8 mouse cellular contexts compared by ENCODE assay signal in genomic region chr15:59828421-59828820, GRCm38 (mm10).
DNase-seq lines count a peak whose midpoint lies in the region; ATAC-seq and TF ChIP-seq lines count a peak whose summit lies in the region.

No protein-coding gene starts in this region.

- intact Hi-C loops in left cerebral cortex, postnatal 36 days (cut with DNase I), result loop anchor here (2.0 to 10.0 kb wide), 3 partner anchors 104 to 440 kb away; no protein-coding TSS in a partner anchor

- peak; percentile 86 for DNase-seq in adrenal gland, postnatal 10 days
- peak; percentile 83 for DNase-seq in embryo, embryonic 10.5 days (ENCODE audit: low spot score)
- DNase-seq in gastrocnemius, postnatal 4 days (ENCODE audit: low spot score in 2 of 2), result peak; percentile 54 to 75
- peak; percentile 75 to 78 for DNase-seq in left cerebral cortex, postnatal 36 days (ENCODE audit: low spot score in 2 of 2)
- DNase-seq in right cerebral cortex, postnatal 4 days, result peak; percentile 75

- ATAC-seq in intestine, postnatal 0 days, result no peak
- ATAC-seq in midbrain, embryonic 12.5 days (ENCODE audit: low FRiP score, low read depth), result peak; percentile 79
- ATAC-seq in erythroid progenitor cell, adult 5-6 weeks (replicated peaks; ENCODE audit: low FRiP score, poor library complexity, severe bottlenecking), result no peak

- 0 out of 2 replicates have a peak, but pooled peaks cover 7% of the 10 kb centered on the region for H3K4me1 ChIP-seq in intestine, postnatal 0 days (replicated peaks; ENCODE audit: control insufficient read depth, insufficient read depth, low read length)
- H3K4me1 ChIP-seq in midbrain, embryonic 12.5 days, result peaks cover 6% of the 10 kb centered on the region; the same call in 1 of the 2 replicates

- H3K27me3 ChIP-seq in intestine, postnatal 0 days (replicated peaks; ENCODE audit: control insufficient read depth, insufficient read depth, low read length), result no peaks in the 10 kb centered on the region
- H3K27me3 ChIP-seq in midbrain, embryonic 12.5 days, result no peaks in the 10 kb centered on the region

- peak; percentile 94 for TF ChIP-seq CTCF in intestine, postnatal 0 days (IDR thresholded peaks at IDR 0.05; ENCODE audit: low read depth)

- H3K36me3 ChIP-seq in intestine, postnatal 0 days (ENCODE audit: control insufficient read depth, insufficient read depth), result no peaks in the 10 kb centered on the region
- H3K36me3 ChIP-seq in midbrain, embryonic 12.5 days, result no peaks in the 10 kb centered on the region

- no peak overlapping the region for H3K27ac ChIP-seq in intestine, postnatal 0 days (ENCODE audit: low read depth, low read length)
- H3K27ac ChIP-seq in midbrain, embryonic 12.5 days (replicated peaks), result no peak overlapping the region

- peak overlapping the region; percentile 34; the same call in 1 of the 2 replicates for H3K9ac ChIP-seq in intestine, postnatal 0 days (ENCODE audit: low read depth, low read length)
- no peak overlapping the region for H3K9ac ChIP-seq in midbrain, embryonic 12.5 days (replicated peaks)

- peak overlapping the region; percentile 35 for H3K4me2 ChIP-seq in intestine, postnatal 0 days (replicated peaks; ENCODE audit: low read depth)
- H3K4me2 ChIP-seq in midbrain, embryonic 12.5 days (replicated peaks), result no peak overlapping the region

- WGBS in intestine, postnatal 0 days, result 20% methylated on average over 5 of the region's 5 CpGs
- 22% methylated on average over 5 of the region's 5 CpGs for WGBS in midbrain, embryonic 12.5 days

- no peak overlapping the region for H3K4me3 ChIP-seq in intestine, postnatal 0 days (ENCODE audit: low read depth, low read length)
- no peak overlapping the region for H3K4me3 ChIP-seq in midbrain, embryonic 12.5 days

- no peaks in the 10 kb centered on the region for H3K9me3 ChIP-seq in intestine, postnatal 0 days (ENCODE audit: control insufficient read depth)
- no peaks in the 10 kb centered on the region for H3K9me3 ChIP-seq in midbrain, embryonic 12.5 days
